In the genomic region with DNA sequence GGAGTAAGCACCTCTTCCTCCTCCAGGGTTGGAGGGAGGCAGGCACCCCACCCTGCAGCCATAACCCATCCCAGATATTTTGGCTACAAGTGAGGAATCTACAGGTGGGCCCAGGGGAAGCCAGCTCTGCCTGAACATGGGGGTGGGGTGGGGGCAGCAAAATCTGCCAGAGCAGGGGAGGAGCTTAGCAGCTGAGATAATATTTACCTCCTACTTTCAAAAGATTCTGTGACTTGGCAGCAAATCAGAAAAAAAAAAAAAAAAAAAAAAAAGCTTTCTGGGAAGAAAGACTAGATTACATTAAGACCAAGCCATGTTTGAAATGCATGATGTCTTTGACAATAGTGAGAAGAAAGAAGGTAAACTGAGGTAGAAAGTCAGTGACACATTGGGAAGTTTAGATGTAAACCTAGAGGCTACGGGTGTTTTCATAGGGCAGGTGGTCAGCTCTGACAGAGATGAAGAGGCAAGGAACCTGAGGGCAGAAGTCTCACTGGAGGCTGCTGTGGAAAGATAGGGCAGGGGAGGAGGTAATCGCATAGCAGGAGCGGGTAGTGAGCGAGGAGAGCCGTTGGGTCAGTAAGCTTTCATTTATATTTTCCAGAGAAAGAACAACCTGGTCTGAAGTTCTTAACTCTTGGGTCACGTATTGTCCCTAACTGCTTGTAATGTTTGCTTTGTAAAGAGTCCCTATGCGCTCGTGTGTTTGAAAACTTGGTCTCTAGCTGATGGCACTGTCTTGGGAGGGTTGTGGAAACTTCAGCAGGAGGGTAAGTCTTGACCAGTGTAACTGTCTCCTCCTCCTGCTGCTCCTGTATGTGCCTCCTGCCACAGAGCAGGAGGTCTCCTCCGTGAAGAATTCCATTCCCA, we compare ENCODE assay signal across 14 mouse cellular contexts. TPM values are rescaled to one million over a fixed set of nuclear protein-coding genes. Genes with fewer than 3 reads are reported as not detected.
DNase-seq lines count a peak whose midpoint lies in the region; ATAC-seq and TF ChIP-seq lines count a peak whose summit lies in the region.
"Had no signal": no experiment of that assay in that cellular context is flagged by ENCODE, and none has a peak within 500 bp of the region (broad histone marks: within the 10 kb centered on the region; RNA-seq: fewer than 3 reads in every experiment).

No protein-coding gene starts in this region.

- H3K27ac ChIP-seq in forebrain, embryonic 12.5 days, result 0 out of 2 replicates have a peak overlapping the region, but pooled peaks have one; percentile 13
- H3K27ac ChIP-seq in forebrain, embryonic 14.5 days (ENCODE audit: low read depth, low read length), result no peak overlapping the region
- peak overlapping the region; percentile 75 for H3K27ac ChIP-seq in lung, embryonic 16.5 days (ENCODE audit: low read length)
- no peak overlapping the region for H3K27ac ChIP-seq in gastrocnemius, adult 2 months
- H3K27ac ChIP-seq in hindbrain, embryonic 12.5 days, result no peak overlapping the region
- H3K27ac ChIP-seq: embryonic facial prominence, embryonic 12.5 days; hindbrain, embryonic 14.5 days; limb, embryonic 15.5 days had no signal

- no peak overlapping the region for H3K9ac ChIP-seq in forebrain, embryonic 12.5 days
- no peak overlapping the region for H3K9ac ChIP-seq in forebrain, embryonic 14.5 days (ENCODE audit: low read length)
- no peak overlapping the region; the same call in 1 of the 2 replicates for H3K9ac ChIP-seq in lung, embryonic 16.5 days (ENCODE audit: low read length)
- H3K9ac ChIP-seq in hindbrain, embryonic 12.5 days, result no peak overlapping the region
- H3K9ac ChIP-seq: embryonic facial prominence, embryonic 12.5 days; hindbrain, embryonic 14.5 days; limb, embryonic 15.5 days had no signal

- DNase-seq in forebrain, embryonic 14.5 days (ENCODE audit: low spot score), result no peak
- no peak for DNase-seq in lung, adult 2 months
- peak; percentile 71 for DNase-seq in liver
- no peak for DNase-seq in gastrocnemius, adult 2 months
- DNase-seq: gastrocnemius, postnatal 14 days; kidney, adult 18-20 months had no signal

- H3K9me3 ChIP-seq in forebrain, embryonic 12.5 days, result no peaks in the 10 kb centered on the region
- H3K9me3 ChIP-seq in forebrain, embryonic 14.5 days (replicated peaks; ENCODE audit: control insufficient read depth, low read length), result no peaks in the 10 kb centered on the region
- H3K9me3 ChIP-seq in lung, embryonic 16.5 days (ENCODE audit: control insufficient read depth, low read length), result no peaks in the 10 kb centered on the region
- H3K9me3 ChIP-seq in hindbrain, embryonic 12.5 days (replicated peaks), result no peaks in the 10 kb centered on the region
- H3K9me3 ChIP-seq: embryonic facial prominence, embryonic 12.5 days; limb, embryonic 15.5 days had no signal

- H3K4me2 ChIP-seq in forebrain, embryonic 12.5 days, result no peak overlapping the region
- H3K4me2 ChIP-seq in forebrain, embryonic 14.5 days (ENCODE audit: low read length), result no peak overlapping the region
- peak overlapping the region; percentile 24; the same call in 1 of the 2 replicates for H3K4me2 ChIP-seq in lung, embryonic 16.5 days (ENCODE audit: low read depth, low read length)
- H3K4me2 ChIP-seq in hindbrain, embryonic 12.5 days (replicated peaks), result no peak overlapping the region
- H3K4me2 ChIP-seq: embryonic facial prominence, embryonic 12.5 days; hindbrain, embryonic 14.5 days; limb, embryonic 15.5 days had no signal

- H3K4me3 ChIP-seq in forebrain, embryonic 12.5 days (replicated peaks), result no peak overlapping the region
- H3K4me3 ChIP-seq in forebrain, embryonic 14.5 days (ENCODE audit: low read depth, low read length), result no peak overlapping the region
- no peak overlapping the region for H3K4me3 ChIP-seq in lung, embryonic 16.5 days (ENCODE audit: low read length)
- no peak overlapping the region for H3K4me3 ChIP-seq in lung, adult 2 months (replicated peaks; ENCODE audit: extremely low read depth, low read depth, low read length)
- no peak overlapping the region for H3K4me3 ChIP-seq in gastrocnemius, adult 2 months
- no peak overlapping the region for H3K4me3 ChIP-seq in hindbrain, embryonic 12.5 days
- H3K4me3 ChIP-seq: embryonic facial prominence, embryonic 12.5 days; limb, embryonic 15.5 days had no signal

- no peak for ATAC-seq in forebrain, embryonic 12.5 days (ENCODE audit: low FRiP score)
- no peak for ATAC-seq in forebrain, embryonic 14.5 days
- peak; percentile 62 for ATAC-seq in lung, embryonic 16.5 days (ENCODE audit: low read depth)
- peak; percentile 86 for ATAC-seq in megakaryocyte-erythroid progenitor cell, adult 5-6 weeks (replicated peaks; ENCODE audit: low FRiP score, low TSS enrichment, poor library complexity, severe bottlenecking)
- ATAC-seq in hindbrain, embryonic 12.5 days (ENCODE audit: low FRiP score), result no peak
- ATAC-seq: forebrain, embryonic 16.5 days had no signal

- TF ChIP-seq CTCF in lung, adult 2 months (IDR thresholded peaks at IDR 0.05; ENCODE audit: insufficient read depth, low read length), result no peak
- no peak for TF ChIP-seq CTCF in gastrocnemius, adult 2 months (IDR thresholded peaks at IDR 0.05)

- H3K36me3 ChIP-seq in forebrain, embryonic 12.5 days (replicated peaks), result no peaks in the 10 kb centered on the region
- H3K36me3 ChIP-seq in forebrain, embryonic 14.5 days (ENCODE audit: control insufficient read depth, insufficient read depth, low read length), result no peaks in the 10 kb centered on the region
- H3K36me3 ChIP-seq in lung, embryonic 16.5 days (ENCODE audit: control insufficient read depth, insufficient read depth, low read length), result no peaks in the 10 kb centered on the region
- no peaks in the 10 kb centered on the region for H3K36me3 ChIP-seq in hindbrain, embryonic 12.5 days
- H3K36me3 ChIP-seq: embryonic facial prominence, embryonic 12.5 days; limb, embryonic 15.5 days had no signal

- H3K27me3 ChIP-seq in forebrain, embryonic 12.5 days, result no peaks in the 10 kb centered on the region
- no peaks in the 10 kb centered on the region for H3K27me3 ChIP-seq in forebrain, embryonic 14.5 days (replicated peaks; ENCODE audit: control insufficient read depth, insufficient read depth, low read length)
- no peaks in the 10 kb centered on the region for H3K27me3 ChIP-seq in lung, embryonic 16.5 days (ENCODE audit: control insufficient read depth, insufficient read depth, low read depth, low read length)
- no peaks in the 10 kb centered on the region; the same call in 1 of the 2 replicates for H3K27me3 ChIP-seq in hindbrain, embryonic 12.5 days
- H3K27me3 ChIP-seq: embryonic facial prominence, embryonic 12.5 days; limb, embryonic 15.5 days had no signal

- no peak for TF ChIP-seq POLR2A in lung, adult 2 months (IDR thresholded peaks at IDR 0.05; ENCODE audit: borderline replicate concordance, extremely low read depth, low read depth, low read length)

- 77% methylated on average over 9 of the region's 9 CpGs for WGBS in forebrain, embryonic 12.5 days
- 78% methylated on average over 9 of the region's 9 CpGs for WGBS in forebrain, embryonic 14.5 days
- WGBS in lung, embryonic 16.5 days, result 23% methylated on average over 9 of the region's 9 CpGs
- 52% methylated on average over 9 of the region's 9 CpGs for WGBS in lung, adult 2 months
- WGBS in hindbrain, embryonic 12.5 days, result 65% methylated on average over 9 of the region's 9 CpGs

- H3K4me1 ChIP-seq in forebrain, embryonic 12.5 days, result peaks cover 38% of the 10 kb centered on the region
- peaks cover 19% of the 10 kb centered on the region for H3K4me1 ChIP-seq in forebrain, embryonic 14.5 days (ENCODE audit: control insufficient read depth, insufficient read depth, low read length)
- H3K4me1 ChIP-seq in lung, embryonic 16.5 days (replicated peaks; ENCODE audit: control insufficient read depth, insufficient read depth, low read length), result peaks cover 13% of the 10 kb centered on the region; the same call in 1 of the 2 replicates
- H3K4me1 ChIP-seq in lung, adult 2 months (ENCODE audit: control insufficient read depth, insufficient read depth, low read length), result peaks cover 4% of the 10 kb centered on the region; the same call in 1 of the 2 replicates
- peaks cover 35% of the 10 kb centered on the region for H3K4me1 ChIP-seq in hindbrain, embryonic 12.5 days

- intact Hi-C loops in gastrocnemius, adult 2 months (cut with DNase I), result no loop called here

RNA-seq across cellular contexts. Expression of a gene that starts 9.0 kb away (rescaled TPM):
- 79.0 and 84.5 TPM in 2 replicates for polyA plus RNA-seq in forebrain, embryonic 12.5 days (2016; fragmentation: Nextera tagmentation; extraction: Ambion mirVana)
- 68.3 and 86.6 TPM in 2 replicates for polyA plus RNA-seq in forebrain, embryonic 14.5 days (2014; fragmentation: Nextera tagmentation; extraction: Ambion mirVana)
- 28.2 and 29.4 TPM in 2 replicates for polyA plus RNA-seq in lung, embryonic 16.5 days (2015; fragmentation: Nextera tagmentation; extraction: Ambion mirVana)
- polyA plus RNA-seq in lung, adult 2 months (2012; rRNA removed), result 14.2 and 23.8 TPM in 2 replicates
- 57.2 and 60.8 TPM in 2 replicates for total RNA-seq in megakaryocyte-erythroid progenitor cell, adult 5-6 weeks (2014; fragmentation: Nextera tagmentation)
- total RNA-seq in megakaryocyte-erythroid progenitor cell, adult 5-6 weeks (2017), result 53.1 and 62.4 TPM in 2 replicates
- 100 to 1,000 TPM; 124 to 131 TPM for total RNA-seq in gastrocnemius, adult 2 months (2021)
- 67.5 and 70.9 TPM in 2 replicates for polyA plus RNA-seq in hindbrain, embryonic 12.5 days (2016; fragmentation: Nextera tagmentation; extraction: Ambion mirVana)

RNA-seq across cellular contexts. Expression of a gene that starts 25.3 kb away (rescaled TPM):
- polyA plus RNA-seq in forebrain, embryonic 12.5 days (2016; fragmentation: Nextera tagmentation; extraction: Ambion mirVana), result 1.5 and 2.1 TPM in 2 replicates
- polyA plus RNA-seq in forebrain, embryonic 14.5 days (2014; fragmentation: Nextera tagmentation; extraction: Ambion mirVana), result 6.5 and 9.8 TPM in 2 replicates
- 6.8 and 8.1 TPM in 2 replicates for polyA plus RNA-seq in lung, embryonic 16.5 days (2015; fragmentation: Nextera tagmentation; extraction: Ambion mirVana)
- 20.6 and 34.1 TPM in 2 replicates for polyA plus RNA-seq in lung, adult 2 months (2012; rRNA removed)
- total RNA-seq in megakaryocyte-erythroid progenitor cell, adult 5-6 weeks (2014; fragmentation: Nextera tagmentation), result not detected in 2 replicates
- total RNA-seq in megakaryocyte-erythroid progenitor cell, adult 5-6 weeks (2017), result not detected in 2 replicates
- total RNA-seq in gastrocnemius, adult 2 months (2021), result 10 to 100 TPM; 30.4 to 58.0 TPM
- polyA plus RNA-seq in hindbrain, embryonic 12.5 days (2016; fragmentation: Nextera tagmentation; extraction: Ambion mirVana), result 2.7 and 2.8 TPM in 2 replicates

Comparison
In these comparisons a context has a peak if more than half of its experiments do, and no peak if none do; other contexts are left out.
1. H3K27ac ChIP-seq: peak in forebrain, embryonic 12.5 days (single experiment) and lung, embryonic 16.5 days (single experiment); none in forebrain, embryonic 14.5 days (single experiment), gastrocnemius, adult 2 months (single experiment) and hindbrain, embryonic 12.5 days (single experiment).
2. ATAC-seq: peak in lung, embryonic 16.5 days (single experiment) and megakaryocyte-erythroid progenitor cell, adult 5-6 weeks (single experiment); none in forebrain, embryonic 12.5 days (single experiment), forebrain, embryonic 14.5 days (single experiment) and hindbrain, embryonic 12.5 days (single experiment).